Mouse (Mus musculus) heart, embryonic 13.5 days (tissue): ENCODE data around the gene Exoc3l. TPM values are rescaled to one million over a fixed set of nuclear protein-coding genes. Genes with fewer than 3 reads are reported as not detected.

Source experiments
- ATAC-seq: fragments of 200-750 bp; cut with Nextera tagmentation; 2 replicates; pipeline ENCODE4 v1.8.0; 2017; ENCODE audit warnings: moderate TSS enrichment; ENCODE audit not compliant: insufficient number of reproducible peaks, low FRiP score, low TSS enrichment; ENCODE audit errors: extremely low read depth
- H3K27ac ChIP-seq: fragments of 300-500 bp; sonication (generic); replicated peaks from 2 replicates; pipeline ENCODE4 v1.5.1; 2015; ENCODE audit warnings: moderate library complexity, mild to moderate bottlenecking, inconsistent platforms
- H3K27me3 ChIP-seq: fragments of 300-500 bp; sonication (generic); replicated peaks from 2 replicates; pipeline ENCODE4 v1.6.1; 2015; ENCODE audit warnings: mild to moderate bottlenecking, inconsistent platforms
- H3K36me3 ChIP-seq: fragments of 300-500 bp; sonication (generic); 2 replicates; pipeline ENCODE4 v1.6.1; 2015; ENCODE audit warnings: mild to moderate bottlenecking, inconsistent platforms
- H3K4me1 ChIP-seq: fragments of 300-500 bp; sonication (generic); 2 replicates; pipeline ENCODE4 v1.6.1; 2015; ENCODE audit warnings: inconsistent platforms
- H3K4me2 ChIP-seq: fragments of 300-500 bp; sonication (generic); 2 replicates; pipeline ENCODE4 v1.6.1; 2015; ENCODE audit warnings: inconsistent platforms, mild to moderate bottlenecking, moderate library complexity
- H3K4me3 ChIP-seq: fragments of 300-500 bp; sonication (generic); 2 replicates; pipeline ENCODE4 v1.5.1; 2015; ENCODE audit warnings: moderate library complexity, mild to moderate bottlenecking, inconsistent platforms
- H3K9ac ChIP-seq: fragments of 300-500 bp; sonication (generic); 2 replicates; pipeline ENCODE4 v1.6.1; 2015; ENCODE audit warnings: inconsistent platforms, mild to moderate bottlenecking, moderate library complexity
- H3K9me3 ChIP-seq: fragments of 300-500 bp; sonication (generic); 2 replicates; pipeline ENCODE4 v1.6.1; 2016; ENCODE audit warnings: inconsistent platforms
- WGBS: fragments of 180-500 bp; shearing (Covaris S2); methylation state at CpG from one replicate; pipeline ENCODE4 v1.1.7; 2015; ENCODE audit warnings: mixed read lengths; 5-methylcytosine and 5-hydroxymethylcytosine counted together
- microRNA counts: library from miRNA; unstranded; fragments of <30 nt; microRNA quantifications from one replicate; lab custom pipeline; 2016
- microRNA-seq: library from miRNA; unstranded; fragments of <30 nt; microRNA quantifications from one replicate; pipeline ENCODE4, GENCODE M21; 2016
- polyA plus RNA-seq: library from polyadenylated mRNA; unstranded; fragments of >200 nt; fragmentation: Nextera tagmentation; extraction: Ambion mirVana; gene quantifications from 2 replicates; pipeline ENCODE4 v1.2.1, GENCODE M21; 2015

Exoc3l gene
- polyA plus RNA-seq, 1 experiment from 2014 or later, result 15.5 TPM

DNA sequence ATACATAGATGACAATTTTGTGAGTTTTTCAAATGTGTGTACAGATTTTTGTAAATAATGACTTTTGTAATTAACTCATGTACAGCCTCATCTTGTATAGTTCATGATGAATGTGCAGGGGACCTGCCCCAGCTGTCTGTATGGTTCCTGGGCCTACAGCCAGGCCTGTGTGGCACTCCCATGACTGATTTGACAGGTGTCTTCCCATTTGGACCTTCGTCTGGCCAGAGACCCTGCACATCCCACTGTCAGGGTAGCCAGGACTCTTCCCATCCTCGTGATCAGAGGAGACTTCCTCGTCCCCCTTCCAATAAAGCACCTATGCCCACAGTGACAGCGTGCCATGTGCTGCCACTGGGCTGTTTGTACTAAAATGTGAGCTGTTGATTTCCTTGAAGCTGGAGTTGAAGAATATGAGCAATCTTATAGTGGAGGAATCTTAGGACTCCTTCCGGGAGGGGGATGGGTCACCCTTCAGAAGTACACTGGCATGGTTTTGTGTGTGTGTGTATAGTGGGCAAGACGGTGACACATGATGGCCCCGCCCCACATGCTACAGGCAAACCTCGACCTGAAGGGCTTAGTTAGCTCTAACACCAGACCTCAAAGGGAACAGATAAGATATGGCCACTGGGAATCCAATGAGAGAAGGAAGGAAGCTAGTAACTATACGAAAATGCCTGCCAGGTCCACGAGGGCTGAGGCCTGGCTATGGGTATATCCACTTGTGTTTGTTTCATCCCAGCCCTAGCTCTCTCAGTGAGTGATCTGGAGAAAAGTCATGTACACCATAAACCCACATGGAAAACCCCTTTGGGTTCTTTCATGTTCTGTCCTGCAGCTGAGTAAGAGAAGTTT, 43.0 kb downstream of the Exoc3l start:
- no peak overlapping the region for H3K27ac ChIP-seq
- 60% methylated on average over 10 of the region's 10 CpGs for WGBS
- H3K9me3 ChIP-seq, result no peaks in the 10 kb centered on the region
- 0 out of 2 replicates have a peak overlapping the region, but pooled peaks have one; percentile 89 for H3K9ac ChIP-seq
- H3K4me2 ChIP-seq, result peak overlapping the region; percentile 100; the same call in 1 of the 2 replicates
- no peak for ATAC-seq
- H3K27me3 ChIP-seq, result peaks cover 21% of the 10 kb centered on the region
- peaks cover 29% of the 10 kb centered on the region for H3K4me1 ChIP-seq
- H3K36me3 ChIP-seq, result peaks cover 57% of the 10 kb centered on the region
- H3K4me3 ChIP-seq, result no peak overlapping the region

DNA sequence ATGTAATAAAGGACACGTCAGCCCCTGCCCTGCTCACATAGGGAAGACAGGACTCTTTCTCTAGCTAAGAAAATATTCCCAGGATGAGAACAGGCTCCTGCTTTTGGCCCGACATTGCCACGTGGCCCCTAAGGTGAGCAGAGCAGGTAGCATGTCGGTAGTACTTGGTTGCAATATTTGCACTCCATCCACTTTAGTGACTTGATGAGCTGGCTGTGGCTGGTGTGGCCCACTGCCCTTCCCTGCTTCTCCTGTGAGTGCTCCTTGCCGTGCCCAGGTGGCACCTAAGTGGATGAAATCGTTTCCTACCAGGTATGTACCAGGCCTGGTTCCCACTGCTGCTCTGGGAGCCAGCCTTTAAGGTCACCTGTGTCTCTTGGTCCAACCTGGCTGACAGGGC, 43.9 kb downstream of the Exoc3l start:
- Histone ChIP-seq H3K36me3 (peaks cover 66% of the 10 kb centered on the region), H3K9me3 (no peaks in the 10 kb centered on the region), H3K4me3 (no peak overlapping the region), H3K4me2 (no peak overlapping the region), H3K27ac (no peak overlapping the region), H3K9ac (no peak overlapping the region), H3K27me3 (peaks cover 14% of the 10 kb centered on the region), H3K4me1 (peaks cover 29% of the 10 kb centered on the region)
- no peak for ATAC-seq
- 87% methylated on average over 6 of the region's 6 CpGs for WGBS

DNA sequence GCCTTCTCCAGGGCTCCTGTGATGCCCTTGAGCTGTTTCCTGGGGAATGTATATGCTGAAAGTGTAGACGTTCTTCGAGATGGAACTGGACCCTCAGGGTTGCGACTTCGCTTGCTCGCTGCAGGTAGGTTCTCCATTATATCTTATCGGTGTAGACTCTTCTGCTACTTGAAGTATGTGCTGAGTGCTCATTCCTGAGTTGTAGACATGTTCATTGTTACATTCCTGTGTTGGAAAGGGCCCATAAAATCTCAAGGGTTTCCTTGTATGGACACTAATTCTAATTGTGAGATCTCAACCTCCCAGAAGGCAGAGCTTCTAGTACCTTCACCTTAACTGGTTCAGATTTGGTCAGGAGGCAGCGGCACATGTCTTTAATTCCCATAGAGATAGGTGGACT, 54.9 kb downstream of the Exoc3l start:
- WGBS, result 90% methylated on average over 7 of the region's 7 CpGs
- no peak overlapping the region for H3K9ac ChIP-seq
- H3K9me3 ChIP-seq, result no peaks in the 10 kb centered on the region
- no peak overlapping the region for H3K27ac ChIP-seq
- H3K4me1 ChIP-seq, result no peaks in the 10 kb centered on the region
- no peak for ATAC-seq
- H3K27me3 ChIP-seq, result no peaks in the 10 kb centered on the region
- peaks cover 62% of the 10 kb centered on the region for H3K36me3 ChIP-seq
- no peak overlapping the region for H3K4me2 ChIP-seq
- no peak overlapping the region for H3K4me3 ChIP-seq

MicroRNAs within 50 kb of the gene (microRNA counts, 519-probe panel; counts per million panel counts)
- 3,480 counts per million, percentile 70 among the panel's probes with 10 or more counts for microRNA mmu-miR-328 (lab: Ali Mortazavi, UCI)

Small RNA genes within 50 kb of the gene (microRNA-seq; reads per million reads assigned to microRNA genes)
- not detected for gene Gm27320
- 295 reads per million, percentile 68 among the genes with 10 or more reads in this experiment for gene Mir328

Other genes starting within 250 kb of the Exoc3l start
- not detected in 2 replicates for gene Ces3a, start 247.5 kb downstream of the Exoc3l start, polyA plus RNA-seq
- gene Ces3b, start 212.3 kb downstream of the Exoc3l start, polyA plus RNA-seq, result not detected in 2 replicates
- not detected in 2 replicates for gene Ces4a, start 164.3 kb downstream of the Exoc3l start, polyA plus RNA-seq
- gene Cbfb, start 125.4 kb downstream of the Exoc3l start, polyA plus RNA-seq, result 39.4 and 43.0 TPM in 2 replicates
- gene D230025D16Rik, start 71.0 kb downstream of the Exoc3l start, polyA plus RNA-seq, result 17.3 and 18.2 TPM in 2 replicates
- gene B3gnt9, start 40.9 kb downstream of the Exoc3l start, polyA plus RNA-seq, result 11.8 and 14.5 TPM in 2 replicates
- gene Tradd, start 31.5 kb downstream of the Exoc3l start, polyA plus RNA-seq, result 18.3 and 18.8 TPM in 2 replicates
- gene Fbxl8, start 31.5 kb downstream of the Exoc3l start, polyA plus RNA-seq, result 3.2 and 3.3 TPM in 2 replicates
- gene Hsf4, start 26.3 kb downstream of the Exoc3l start, polyA plus RNA-seq, result 0.15 TPM in 1 of 2 replicates, not detected in the other
- 2.5 and 2.7 TPM in 2 replicates for gene Nol3, start 20.0 kb downstream of the Exoc3l start, polyA plus RNA-seq
- 6.0 and 6.5 TPM in 2 replicates for gene 4931428F04Rik, start 6.2 kb downstream of the Exoc3l start, polyA plus RNA-seq
- 58.7 and 59.3 TPM in 2 replicates for gene E2f4, start 1.6 kb upstream of the Exoc3l start, polyA plus RNA-seq
- 2.3 and 2.6 TPM in 2 replicates for gene Elmo3, start 9.5 kb upstream of the Exoc3l start, polyA plus RNA-seq
- 0.96 and 1.2 TPM in 2 replicates for gene Lrrc29, start 30.2 kb upstream of the Exoc3l start, polyA plus RNA-seq
- gene Tmem208, start 30.3 kb upstream of the Exoc3l start, polyA plus RNA-seq, result 75.9 and 92.9 TPM in 2 replicates
- 1.9 and 2.0 TPM in 2 replicates for gene Fhod1, start 51.9 kb upstream of the Exoc3l start, polyA plus RNA-seq
- gene Slc9a5, start 52.7 kb upstream of the Exoc3l start, polyA plus RNA-seq, result 1.3 and 1.4 TPM in 2 replicates
- gene Plekhg4, start 77.2 kb upstream of the Exoc3l start, polyA plus RNA-seq, result 0.23 and 0.42 TPM in 2 replicates
- not detected in 2 replicates for gene Kctd19, start 117.4 kb upstream of the Exoc3l start, polyA plus RNA-seq
- 0.08 and 0.28 TPM in 2 replicates for gene Lrrc36, start 117.5 kb upstream of the Exoc3l start, polyA plus RNA-seq
- 12.3 TPM in 2 replicates for gene Tppp3, start 175.4 kb upstream of the Exoc3l start, polyA plus RNA-seq
- gene Zdhhc1, start 200.8 kb upstream of the Exoc3l start, polyA plus RNA-seq, result 21.8 and 22.3 TPM in 2 replicates
- 1.2 and 1.5 TPM in 2 replicates for gene Hsd11b2, start 222.7 kb upstream of the Exoc3l start, polyA plus RNA-seq